Mouse (Mus musculus) gonadal fat pad, adult 2 months (tissue): Measurements from ENCODE around the gene Gab1. TPM values are rescaled to one million over a fixed set of nuclear protein-coding genes. Genes with fewer than 3 reads are reported as not detected.
"Not testable (repeated sequence)": the region's sequence is repeated elsewhere in the genome, so short reads cannot be mapped to it uniquely, and the experiment has no call there.

ENCODE experiments used
- DNase-seq: peaks from one replicate; pipeline ENCODE4 v3.0.0-alpha.2; 2012; ENCODE audit warnings: low read depth
- polyA plus RNA-seq: library from polyadenylated mRNA; depleted of rRNA; stranded (reverse); fragments of >200 nt; gene quantifications from 2 replicates; pipeline ENCODE4 v1.2.3, GENCODE M21; 2012; rRNA removed

Gene Gab1
- polyA plus RNA-seq, 1 experiment = 34.2 TPM

DNA sequence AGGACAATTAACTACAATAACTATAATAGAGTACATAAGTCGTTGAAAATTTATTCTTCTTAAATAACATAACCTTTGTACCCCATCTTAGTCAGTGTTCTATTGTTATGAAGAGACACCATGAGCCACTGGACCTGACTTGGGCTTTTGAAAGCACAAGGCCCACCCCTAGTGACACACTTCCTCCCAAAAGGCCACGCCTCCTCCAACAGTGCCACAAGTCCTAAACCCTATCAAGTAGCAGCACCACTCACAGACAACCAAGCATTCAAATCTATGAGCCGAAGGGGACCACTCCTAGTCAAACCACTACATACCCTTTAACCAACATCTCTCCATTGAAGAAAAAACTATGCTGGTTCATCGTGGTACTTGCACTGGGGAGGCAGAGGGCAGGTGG, 131.2 kb downstream of the Gab1 start:
- DNase-seq = no peak

GRCm38 (mm10) chr8:80739932-80740331, 140.4 kb downstream of the Gab1 start:
- DNase-seq = no peak

DNA sequence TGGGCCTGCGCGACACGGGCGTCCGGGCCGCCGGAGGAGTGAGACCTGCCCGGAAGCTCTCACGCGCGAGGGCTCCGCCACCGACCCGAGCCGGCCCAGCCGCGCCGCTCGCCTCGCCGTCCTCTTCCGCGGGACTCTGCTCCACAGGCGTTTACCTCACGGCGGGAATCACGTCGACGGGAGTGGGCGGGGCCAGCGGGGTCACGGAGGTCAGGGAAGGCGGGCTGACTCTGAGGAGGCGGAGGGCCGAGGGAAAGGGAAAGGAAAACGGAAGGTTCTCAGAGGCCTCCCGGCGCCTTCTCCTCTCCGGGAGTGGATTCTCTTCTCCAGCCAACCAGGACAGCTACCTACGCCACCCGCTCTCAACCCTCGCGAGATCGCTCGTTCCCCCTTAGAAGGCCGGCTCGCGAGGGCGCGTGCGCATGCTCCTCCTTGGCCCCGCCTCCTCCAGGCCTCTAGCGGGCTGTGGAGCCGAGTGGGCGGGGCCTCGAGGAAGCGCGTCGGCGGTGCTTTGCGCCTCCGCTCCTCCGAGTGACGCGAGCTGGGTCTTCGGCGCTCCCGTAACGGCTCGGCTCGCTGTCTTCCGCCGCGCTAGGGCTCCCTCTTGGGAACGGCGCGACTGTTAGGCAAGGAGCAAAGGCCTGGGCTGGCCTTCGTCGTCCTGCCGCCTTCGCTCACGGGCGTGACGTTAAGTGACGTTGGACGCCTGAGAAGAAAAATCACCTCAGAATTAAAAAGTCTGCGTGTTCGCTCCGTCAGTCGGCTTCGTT, 141.0 kb downstream of the Gab1 start, which contains the start of gene Smarca5:
Gene Smarca5, minus strand, starts transcription at position 343 of the 770 bp plus-strand sequence.
- DNase-seq = not testable (repeated sequence)

- DNase-seq = no peak
These were observed 141.7 kb downstream of the Gab1 start for GRCm38 (mm10) chr8:80738388-80739154.

DNA sequence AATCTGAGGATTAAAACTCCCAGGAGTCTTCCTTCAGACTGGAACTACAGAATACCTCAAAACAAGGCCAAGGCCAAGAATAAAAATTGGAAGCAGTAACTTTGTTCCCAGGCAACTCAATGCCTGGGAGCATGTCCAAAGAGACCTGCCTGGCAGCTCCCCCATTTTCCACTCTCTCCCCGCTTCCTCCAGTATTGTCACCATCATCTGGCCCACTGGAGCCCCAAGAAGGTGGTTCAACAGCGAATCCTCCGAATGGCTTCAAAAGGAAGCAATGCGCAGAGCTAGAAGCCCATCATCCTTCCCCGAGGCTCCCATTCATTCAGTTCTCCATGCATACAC, 142.3 kb downstream of the Gab1 start:
- no peak for DNase-seq

DNA sequence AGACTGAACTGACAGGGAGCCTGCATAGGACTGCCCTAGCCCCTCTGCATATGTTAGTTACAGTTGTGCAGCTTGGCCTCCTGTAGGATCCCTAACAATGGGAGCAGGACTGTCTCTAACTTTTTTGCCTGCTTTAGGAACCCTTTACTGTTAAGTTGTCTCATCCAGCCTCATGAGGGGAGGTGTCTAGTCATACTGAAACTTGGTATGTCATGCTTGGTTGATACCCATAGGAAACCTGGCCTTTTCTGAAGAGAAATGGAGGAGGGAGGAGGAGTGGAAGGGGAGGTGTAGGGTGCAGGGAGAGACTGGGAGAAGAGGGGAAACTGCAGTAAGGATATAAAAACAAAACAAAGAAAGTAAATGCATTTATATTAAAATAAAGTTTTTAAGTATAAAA, 148.0 kb downstream of the Gab1 start:
- no peak for DNase-seq

DNA sequence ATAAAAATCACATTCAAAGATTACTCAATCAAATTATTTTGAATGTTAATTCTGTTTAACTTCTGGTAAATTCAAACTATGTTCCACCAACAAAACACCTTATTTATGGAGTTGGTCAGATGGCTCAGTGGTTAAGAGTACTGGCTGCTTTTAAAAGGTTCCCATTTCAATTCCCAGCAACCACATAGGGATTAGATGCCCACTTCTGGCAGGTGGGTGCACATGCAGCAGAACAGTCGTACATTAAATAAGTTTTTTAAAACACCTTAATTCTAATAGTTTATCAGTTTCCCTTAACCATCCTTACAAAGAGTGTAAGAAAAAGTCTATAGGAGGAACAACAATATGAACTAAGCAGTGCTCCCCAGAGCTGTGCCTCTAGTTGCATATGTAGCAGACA, 165.9 kb downstream of the Gab1 start:
- DNase-seq = no peak

Other genes starting within 250 kb of the Gab1 start
- gene Smarca5, start 141.0 kb downstream of the Gab1 start, polyA plus RNA-seq = 5.6 and 7.7 TPM in 2 replicates
- gene Usp38, start 134.4 kb upstream of the Gab1 start, polyA plus RNA-seq = 10.5 and 11.5 TPM in 2 replicates